Mouse (Mus musculus) thymus, postnatal 14 days (tissue): Measurements from ENCODE around the gene Vwa3a.
"Not testable (repeated sequence)": the region's sequence is repeated elsewhere in the genome, so short reads cannot be mapped to it uniquely, and the experiment has no call there.

Experiments
- DNase-seq: peaks from one replicate; pipeline ENCODE4 v3.0.0; 2021

Gene Vwa3a

DNA sequence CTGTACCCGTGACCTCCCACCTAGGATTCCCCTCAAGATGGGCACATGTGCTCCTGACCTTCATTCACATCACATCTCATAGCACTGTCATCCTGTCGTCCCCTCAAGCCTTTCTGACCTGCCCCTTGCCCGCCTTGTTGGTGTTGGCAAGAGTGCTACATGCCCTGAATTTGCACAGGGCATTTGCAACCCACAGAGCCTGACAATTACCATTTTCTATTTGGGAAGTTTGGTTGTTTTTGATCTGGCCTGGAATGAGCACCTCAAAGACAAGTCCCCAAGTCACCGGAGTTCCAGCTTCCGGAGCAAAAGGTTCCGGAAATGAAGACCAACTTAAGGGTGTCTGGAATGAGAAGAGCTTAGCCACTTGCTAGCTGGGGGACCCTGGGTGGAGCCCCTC, at the start of gene Vwa3a:
Gene Vwa3a (plus strand): TSS at position 301 of the 400 bp plus-strand sequence.
- DNase-seq = no peak

DNA sequence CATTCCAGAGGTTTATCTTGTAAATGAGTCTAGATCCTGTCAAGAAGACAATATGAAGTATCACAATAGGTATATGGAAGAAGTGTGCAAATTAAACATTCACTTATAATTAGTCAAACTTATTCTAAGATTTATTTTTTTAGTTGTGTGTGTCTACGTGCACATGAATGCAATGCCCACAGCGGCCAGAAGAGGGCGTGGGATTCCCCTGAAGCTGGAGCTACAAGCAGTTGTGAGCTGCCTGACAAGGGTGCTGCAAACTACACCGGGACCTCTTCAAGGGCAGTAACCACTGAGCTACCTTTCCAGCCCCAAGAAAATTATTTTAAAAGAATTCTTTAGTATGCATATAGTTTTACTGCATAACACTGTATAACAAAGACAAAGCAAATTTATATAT, 48.5 kb upstream of the Vwa3a start:
- peak; percentile 48 for DNase-seq

DNA sequence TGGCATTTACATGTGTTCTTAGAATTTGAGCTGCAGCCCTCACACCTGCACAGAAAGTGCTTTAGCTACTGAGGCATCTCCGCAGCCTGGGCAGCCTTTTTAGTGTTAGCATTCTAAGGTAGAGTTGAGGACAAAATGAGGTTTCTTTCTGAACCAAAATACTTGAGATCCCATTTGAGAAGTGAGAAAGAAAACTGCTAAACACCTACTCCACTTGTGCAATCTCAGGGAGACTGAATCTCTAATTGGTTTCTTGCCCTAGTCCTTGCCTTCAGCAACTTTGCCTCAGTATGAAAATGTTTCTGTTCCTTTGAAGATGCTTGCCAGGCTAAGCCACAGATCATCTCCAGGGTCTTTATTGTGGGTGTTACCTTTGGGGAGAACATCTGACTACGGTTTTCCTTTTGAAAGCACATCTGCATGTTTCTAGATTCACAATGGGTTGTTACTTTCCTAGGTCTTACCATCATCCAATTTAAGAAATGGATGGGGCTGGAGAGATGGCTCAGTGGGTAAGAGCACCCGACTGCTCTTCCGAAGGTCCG, 45.2 kb upstream of the Vwa3a start:
- peak; percentile 27 for DNase-seq

DNA sequence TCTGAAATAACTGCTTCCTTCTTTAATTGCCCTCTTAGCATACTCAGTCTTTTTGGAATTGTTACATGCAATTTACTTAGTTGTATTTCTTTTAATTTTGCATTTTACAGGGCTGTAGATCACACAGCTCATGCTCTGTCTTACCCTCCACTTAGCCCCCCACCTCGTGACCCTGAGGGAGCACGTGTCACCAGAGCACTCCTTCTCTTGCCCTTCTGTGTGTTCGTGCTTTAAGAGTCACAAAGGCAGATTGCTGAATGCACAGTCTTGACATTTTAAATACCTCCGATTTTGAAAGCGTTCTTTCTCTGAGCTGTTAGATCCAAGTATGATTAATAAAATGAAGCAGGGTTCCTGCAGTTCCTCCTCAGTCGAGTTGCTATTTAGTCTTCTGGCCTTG, 43.9 kb upstream of the Vwa3a start:
- DNase-seq = no peak

DNA sequence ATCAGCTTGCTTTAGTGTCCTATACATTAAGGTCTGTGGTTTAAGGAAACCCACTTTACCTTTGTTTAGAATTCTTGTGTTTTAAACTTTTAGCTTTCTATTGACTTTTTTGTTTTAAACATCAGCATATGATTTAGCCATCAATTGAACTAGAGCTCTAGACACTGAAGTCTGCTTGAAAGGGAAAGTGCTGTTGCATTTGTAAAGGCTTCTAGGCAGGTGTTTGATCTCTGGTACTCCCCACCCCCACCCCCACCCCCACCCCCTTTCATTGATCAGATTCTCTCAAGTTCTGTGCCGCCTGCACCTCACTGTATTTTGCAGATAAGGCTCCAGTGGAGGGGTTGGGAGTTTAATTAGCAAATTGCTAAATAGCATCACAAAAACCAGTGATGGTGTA, 43.5 kb upstream of the Vwa3a start:
- no peak for DNase-seq

DNA sequence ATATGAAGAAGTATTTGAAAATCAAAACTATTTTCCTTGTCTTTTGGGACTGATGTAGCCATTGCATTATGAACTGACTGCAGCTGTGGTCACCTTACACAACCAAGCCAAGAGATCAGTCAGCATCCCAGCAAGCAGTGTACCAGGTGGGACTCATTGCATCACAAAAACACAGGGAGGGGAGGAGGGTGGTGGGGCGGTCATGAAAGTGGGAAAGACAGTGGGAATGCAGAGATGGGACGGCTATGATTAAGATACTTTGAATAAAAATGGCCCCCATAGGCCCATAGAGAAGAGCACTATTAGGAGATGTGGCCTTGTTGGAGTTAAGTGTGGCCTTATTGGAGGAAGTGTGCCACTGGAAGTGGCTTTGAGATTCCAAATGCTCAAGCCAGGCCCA, 42.8 kb upstream of the Vwa3a start:
- no peak for DNase-seq

DNA sequence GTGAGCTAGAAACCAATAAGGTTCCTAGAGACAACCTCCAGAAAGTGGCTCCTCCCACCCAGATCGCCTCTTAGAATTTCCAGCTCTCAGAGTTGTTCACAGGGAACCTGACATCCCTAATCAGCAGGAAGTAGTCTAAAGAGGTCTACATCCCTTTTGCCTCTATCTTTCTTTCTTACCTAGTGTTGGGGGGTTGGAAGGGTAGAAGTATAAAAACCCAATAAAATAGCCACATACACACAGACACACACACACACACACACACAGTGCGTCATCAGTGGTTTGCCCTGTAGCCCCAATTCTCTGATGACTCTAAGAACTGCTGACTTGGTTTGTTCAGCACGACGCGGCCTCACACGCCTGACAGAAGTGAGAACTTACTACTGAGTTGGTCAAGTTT, 39.5 kb upstream of the Vwa3a start:
- no peak for DNase-seq

DNA sequence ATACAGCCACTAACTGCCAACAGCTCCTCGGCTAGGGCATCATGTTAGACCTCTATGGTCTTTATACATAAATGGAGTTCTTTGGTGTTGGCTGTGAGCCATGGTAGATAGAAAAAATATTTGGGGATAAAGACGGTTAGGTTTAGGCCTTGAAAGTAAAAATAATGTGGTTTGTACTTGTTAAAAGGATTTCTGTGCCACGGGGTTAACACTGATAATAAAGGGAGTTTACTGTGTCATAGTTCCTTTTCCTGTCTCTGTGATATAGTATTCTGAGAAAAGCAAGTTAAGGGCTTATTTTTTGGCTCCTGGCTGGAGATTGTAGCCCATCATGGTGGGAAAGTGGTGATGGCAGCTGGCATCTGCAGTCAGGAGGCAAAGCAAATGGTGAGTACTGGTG, 35.2 kb upstream of the Vwa3a start:
- no peak for DNase-seq

DNA sequence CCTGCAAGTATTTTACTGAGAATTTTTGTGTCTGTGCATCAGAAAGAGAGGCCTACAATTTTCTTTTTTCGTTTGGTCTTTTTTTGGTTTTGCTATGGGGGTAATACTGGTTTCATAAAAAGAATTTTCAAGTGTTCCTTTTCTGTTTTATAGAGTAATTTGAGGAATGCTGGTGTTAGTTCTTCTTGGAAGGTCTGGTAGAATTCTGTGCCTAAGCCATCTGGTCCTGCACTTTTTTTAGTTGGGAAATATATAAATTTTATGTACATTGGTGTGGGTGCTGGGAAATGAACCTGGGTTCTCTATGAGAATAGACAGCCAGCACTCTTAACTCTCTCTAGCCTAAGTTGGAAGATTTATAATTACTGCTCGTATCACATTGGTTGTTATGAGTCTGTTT, 27.0 kb upstream of the Vwa3a start:
- no peak for DNase-seq

DNA sequence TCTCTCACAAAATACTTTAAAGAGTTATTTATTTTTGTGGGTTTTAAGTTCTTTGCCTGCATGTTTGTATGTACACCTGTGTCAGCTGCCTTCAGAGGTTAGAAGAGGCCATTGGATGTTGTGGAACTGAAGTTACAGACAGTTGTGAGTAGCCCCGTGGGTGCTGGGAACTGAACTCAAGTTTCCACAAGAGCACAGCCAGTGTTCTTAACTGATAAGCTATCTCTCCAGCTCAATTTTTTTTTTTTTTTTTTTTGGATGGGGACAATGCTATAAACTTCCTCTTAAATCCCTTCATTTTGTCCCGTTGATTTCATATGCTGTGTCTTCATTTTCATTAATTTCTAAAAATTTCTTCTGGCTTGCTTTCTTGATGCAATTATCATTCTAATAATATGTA, 25.9 kb upstream of the Vwa3a start:
- no peak for DNase-seq

DNA sequence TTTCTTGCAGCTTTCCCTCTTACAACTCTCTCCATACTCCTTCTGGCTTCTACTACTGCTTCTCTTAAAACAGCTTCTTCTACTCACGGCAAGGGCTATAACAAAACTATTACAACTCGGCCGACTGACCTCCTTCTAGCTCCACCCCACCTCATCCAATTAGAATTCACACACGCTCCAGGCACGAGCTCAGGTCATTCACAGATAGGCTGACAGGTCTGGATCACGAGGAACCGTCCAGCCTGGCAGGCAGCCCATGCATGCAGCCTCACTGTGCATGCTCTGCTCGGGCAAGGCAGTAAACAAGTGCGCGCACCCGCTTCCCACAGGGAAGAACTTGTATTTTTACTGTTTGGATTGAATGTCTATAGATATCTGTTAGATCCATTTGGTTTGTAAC, 25.2 kb upstream of the Vwa3a start:
- not testable (repeated sequence) for DNase-seq

DNA sequence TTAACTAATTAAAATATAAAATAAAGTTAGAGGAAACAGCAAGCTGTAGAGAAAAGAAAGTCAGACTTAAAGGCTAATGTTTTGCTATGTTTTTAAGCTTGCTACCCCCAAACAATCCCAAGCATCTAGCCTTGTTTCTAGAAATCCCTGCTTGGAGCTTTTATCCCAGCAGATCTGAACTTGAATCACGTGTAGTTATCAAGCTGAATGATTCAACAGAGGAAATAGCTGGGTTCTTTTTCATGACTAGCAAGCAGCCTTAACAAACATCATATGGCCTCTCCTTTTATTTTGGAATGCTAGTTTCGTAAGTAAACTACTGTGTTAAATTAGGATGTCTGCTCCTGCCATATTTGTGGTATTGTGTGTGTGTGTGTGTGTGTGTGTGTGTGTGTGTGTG, 21.9 kb upstream of the Vwa3a start:
- no peak for DNase-seq

DNA sequence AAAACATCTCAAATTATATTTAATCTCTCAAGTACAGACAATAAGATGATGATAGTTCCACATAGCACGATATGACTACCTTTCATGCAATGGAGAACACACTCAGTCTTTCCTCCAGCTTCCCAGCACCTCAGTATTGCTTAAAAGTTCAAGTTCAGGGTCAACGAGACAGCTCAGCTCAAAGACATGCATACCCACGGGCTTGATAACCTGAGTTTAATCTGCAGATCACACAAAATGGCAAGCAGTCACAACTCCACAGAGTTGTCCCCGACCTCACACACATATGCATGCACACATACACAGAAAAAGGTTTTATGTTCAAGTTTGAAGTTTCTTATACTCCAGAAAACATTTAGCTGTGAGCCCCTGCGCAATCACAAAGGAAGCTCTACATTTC, 18.1 kb upstream of the Vwa3a start:
- DNase-seq = no peak

DNA sequence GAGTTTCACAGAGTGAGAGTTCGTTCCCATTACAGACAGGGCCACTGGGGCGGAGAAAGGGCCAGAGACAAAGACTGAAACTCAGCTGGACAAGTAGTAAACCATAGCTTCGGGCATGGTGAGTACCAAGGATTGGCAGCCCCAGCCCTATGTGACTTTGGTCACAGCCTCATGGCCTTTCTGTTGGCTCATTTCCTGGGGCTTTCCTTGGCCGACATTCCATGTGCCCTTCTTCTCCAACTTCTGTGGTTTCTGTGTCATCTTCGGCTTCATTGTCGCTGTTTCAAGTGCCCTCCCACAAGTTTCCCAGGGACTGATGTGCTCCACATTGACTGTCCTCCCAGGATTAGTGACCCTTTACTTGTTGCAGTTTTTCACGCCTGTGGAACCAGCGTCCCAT, 17.7 kb upstream of the Vwa3a start:
- DNase-seq = no peak

DNA sequence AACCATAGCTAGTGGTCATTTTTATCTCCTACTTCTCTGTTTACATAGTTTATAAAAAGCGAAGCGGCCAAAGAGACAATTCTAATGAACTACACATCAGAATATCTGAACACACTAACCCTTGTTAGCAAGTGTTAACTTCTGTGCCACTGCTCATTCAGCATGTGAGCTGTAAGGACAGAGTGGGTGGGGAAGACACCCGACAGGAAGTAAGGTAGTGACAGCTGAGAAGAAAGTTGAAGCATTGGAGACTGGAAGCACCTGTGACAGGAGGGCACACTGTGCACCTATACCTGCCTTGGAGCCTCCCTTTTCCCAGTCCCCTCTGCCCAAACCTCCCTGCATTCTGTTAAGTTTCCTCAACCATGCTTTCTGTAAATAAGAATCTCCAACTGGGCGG, 17.1 kb upstream of the Vwa3a start:
- peak; percentile 20 for DNase-seq

DNA sequence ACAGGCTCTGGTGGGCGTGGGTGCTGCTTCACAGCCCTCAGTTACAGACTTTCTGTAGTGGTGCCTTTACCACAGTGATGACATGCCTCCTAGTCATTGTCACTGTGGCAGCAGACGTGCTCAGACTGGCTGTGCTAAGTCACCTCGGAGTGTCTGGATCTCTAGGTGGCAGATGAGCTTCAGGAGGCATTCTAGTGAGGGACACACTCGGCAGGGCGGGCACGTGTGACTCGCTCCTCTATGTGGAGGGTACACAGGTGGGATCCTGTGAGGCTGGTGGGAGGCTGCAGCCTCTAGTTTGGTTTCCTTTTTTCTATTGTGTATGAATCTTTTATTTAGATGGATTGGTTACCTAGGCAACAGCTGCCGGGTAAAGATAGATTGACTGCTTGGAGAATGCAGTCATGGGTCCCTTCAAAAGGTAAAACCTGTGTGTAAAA, 16.3 kb upstream of the Vwa3a start:
- DNase-seq = no peak

DNA sequence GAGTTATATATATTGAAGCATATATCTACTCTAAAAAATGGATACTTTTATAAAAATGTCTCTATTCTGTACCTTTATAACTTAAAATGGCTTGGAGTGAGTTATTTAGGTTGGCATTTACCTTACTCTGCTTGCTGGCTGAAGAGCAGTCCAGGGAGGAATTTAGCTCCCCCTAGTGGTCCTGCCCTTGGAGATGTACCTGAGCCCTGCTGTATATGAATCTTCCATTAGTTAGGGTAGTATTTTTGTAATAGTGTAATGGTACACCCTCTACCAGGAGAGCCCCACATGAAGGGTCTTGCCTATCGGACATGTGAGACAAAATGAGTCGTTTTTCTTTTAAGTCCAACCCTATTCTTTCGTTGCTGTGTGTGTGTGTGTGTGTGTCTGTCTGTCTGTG, 11.5 kb upstream of the Vwa3a start:
- DNase-seq = peak; percentile 72

DNA sequence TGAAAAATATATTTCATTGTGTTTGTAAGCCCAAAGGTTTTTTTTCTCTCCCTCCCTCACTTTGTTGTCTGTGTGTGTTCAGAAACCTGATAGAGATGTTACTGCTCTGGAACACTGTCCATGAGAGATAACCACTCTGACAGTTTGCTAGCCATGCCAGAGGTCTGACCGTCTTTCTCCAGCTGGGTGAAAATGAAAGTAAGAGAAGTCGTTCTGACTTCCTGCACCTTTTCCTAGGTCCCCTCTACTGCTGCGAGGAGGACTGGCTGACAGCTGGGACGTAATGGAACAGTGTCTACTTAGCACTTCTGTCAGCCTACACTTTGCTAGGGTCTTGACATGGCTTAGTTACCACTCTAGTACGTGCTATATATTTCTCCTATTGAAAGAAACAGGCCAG, 9.5 kb upstream of the Vwa3a start:
- DNase-seq = peak; percentile 15

DNA sequence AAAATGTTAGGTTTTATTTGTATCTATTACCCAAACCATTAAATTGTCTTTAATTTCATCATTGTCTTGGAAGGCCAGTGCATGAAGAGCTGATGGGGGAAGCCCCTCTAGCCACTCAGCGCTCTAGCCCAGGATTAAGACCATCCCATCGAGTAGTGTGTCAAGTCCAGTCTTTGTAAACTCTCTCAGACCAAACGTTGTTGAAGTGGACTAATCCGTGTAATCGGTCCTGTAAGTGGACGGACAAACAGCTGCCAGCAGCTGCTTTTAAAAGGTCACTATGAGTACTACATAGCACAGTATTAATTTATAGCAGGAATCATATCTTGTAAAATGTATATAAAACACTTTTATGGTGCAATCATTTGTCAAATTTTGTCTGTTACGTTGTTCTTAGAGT, 6.2 kb upstream of the Vwa3a start:
- DNase-seq = no peak

DNA sequence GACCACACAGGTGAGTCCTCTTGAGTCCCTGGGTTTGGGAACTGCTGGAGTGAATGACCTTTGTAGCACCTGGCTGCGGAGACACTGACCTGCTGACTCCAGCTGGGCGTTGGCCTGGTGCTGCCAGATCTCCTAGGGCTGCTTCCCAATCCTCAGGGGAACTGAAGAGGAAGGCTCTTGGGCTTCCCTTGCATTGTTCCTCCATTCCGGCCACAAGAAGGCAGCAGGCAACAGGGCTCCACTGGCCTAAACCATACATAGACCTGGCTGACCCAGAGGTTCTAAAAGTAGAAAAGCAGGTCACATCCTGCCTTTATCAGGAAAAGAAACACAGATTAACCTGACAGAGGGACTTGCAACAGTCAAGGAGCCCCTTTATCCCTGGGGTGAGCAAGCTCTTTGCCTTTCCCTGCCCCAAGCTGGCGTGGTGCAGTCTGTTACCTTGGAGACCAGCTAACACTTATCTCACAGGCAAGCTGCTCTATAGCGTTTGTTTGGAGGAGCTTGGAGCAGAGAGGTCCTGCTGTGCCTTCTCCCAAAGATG, 512 bp downstream of the Vwa3a start:
- no peak for DNase-seq

DNA sequence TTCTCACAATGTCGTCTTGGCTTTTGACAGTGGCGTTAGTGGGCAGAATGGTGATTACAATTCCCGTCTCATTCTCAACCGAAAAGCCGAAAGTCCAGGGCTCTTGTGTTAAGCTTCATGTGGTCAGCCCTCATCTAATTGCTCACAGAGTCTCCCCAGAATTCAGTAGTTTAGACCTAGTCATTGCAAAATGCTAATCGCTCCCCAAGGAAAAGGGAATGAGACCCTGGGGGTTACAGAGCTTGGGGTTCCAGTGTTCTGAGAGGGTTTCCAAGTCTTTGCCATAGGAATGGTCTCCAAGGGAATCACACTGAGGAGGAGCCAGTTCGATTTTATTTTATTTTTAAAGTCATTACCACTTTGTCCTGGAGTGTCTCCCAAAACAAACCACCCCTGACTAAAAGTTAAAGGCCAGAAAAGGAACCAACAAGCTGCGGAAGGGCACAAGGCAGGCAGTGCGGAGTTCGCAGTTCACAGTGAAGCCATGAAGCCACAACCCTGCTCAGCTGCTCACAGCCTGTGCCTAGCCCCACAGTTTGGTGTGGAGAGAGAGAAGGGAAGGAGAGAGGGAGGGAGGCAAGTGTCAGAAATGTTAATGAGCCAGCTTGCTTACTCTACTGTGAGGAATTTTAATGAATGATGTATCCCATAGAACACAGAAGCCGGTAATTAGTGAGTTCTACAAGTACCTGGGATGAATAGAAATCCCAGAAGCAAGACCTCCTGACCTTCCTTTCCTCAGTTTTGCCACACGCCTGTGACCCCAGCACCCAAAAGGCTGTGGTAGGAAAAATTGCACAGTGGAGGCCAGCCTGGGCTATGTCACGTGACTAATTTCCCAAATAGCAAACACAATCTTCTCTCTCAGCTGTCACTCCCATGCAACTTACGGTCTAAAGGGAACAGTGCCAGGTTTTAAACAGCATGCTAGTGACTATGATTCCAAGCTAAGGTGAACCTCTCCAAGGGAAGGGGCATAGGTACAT, 4.5 kb downstream of the Vwa3a start:
- no peak for DNase-seq

DNA sequence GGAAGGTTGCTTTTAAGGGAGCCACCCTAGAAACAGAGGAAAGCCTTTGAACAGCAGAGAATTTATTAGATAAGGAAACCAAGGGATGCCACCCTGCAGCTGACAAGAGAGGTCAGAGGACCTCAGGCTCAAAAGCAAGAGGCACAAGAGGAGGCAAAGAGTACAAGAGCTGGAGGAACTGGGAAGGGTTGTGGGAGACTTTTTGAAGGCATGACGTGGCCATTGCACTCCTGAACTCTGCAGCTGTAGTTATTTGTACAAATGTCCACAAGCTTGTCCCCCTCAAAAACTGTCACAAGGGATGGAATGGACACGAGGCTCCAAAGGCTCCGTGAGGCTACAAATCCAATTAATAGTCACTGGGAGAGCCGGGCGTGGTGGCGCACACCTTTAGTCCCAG, 5.5 kb downstream of the Vwa3a start:
- no peak for DNase-seq

DNA sequence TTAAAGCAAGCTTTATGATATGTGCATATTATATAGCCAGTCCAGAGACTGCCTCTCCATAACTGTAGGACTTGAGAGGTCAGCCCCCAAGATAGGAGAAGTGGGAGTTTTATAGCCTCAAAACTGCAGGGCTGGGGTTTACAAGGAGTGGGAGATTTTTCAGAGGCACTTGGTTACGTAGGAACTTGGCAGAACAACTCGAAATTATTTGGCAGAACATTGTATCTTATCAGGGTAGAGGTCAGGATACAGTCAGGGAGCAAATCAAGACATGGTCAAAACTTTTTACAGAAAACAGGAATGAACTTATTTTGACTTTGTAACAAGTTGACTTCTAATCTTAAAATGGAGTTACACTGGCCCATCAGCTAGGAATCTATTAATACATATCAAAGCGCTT, 6.9 kb downstream of the Vwa3a start:
- DNase-seq = no peak

DNA sequence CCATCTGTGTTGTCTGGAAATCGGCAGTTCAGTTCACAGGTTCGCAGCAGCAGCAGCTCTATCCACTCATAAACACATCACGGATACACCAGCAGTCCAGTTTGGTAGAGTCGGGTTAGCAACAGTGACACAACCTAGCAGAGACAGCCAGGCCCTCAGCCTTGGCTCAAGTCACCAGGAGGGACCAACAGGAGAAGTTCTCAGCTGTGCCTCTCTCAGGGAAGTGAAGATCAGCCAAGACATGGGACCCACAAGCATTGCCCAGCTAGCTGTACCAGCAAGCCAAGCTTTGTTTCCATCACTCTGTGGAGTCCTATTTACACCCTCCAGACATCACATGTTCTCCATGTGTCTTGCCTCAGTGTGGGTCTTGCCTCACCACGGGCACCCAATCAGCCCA, 7.7 kb downstream of the Vwa3a start:
- no peak for DNase-seq
